Mouse (Mus musculus) hindbrain, embryonic 10.5 days (tissue): Measurements from ENCODE around the gene Zfp385a. TPM values are rescaled to one million over a fixed set of nuclear protein-coding genes. Genes with fewer than 3 reads are reported as not detected.
A peak's percentile ranks its signal among the peaks of the same experiment; 100 is the strongest.
"Not testable (repeated sequence)": the region's sequence is repeated elsewhere in the genome, so short reads cannot be mapped to it uniquely, and the experiment has no call there.

Source experiments
- DNase-seq: peaks from one replicate; pipeline ENCODE4 v3.0.0-alpha.2; 2017; ENCODE audit warnings: low spot score
- H3K27ac ChIP-seq: fragments of 300-500 bp; sonication (generic); 2 replicates; pipeline ENCODE4 v1.5.1; 2016; ENCODE audit warnings: mild to moderate bottlenecking, moderate library complexity
- H3K27me3 ChIP-seq: fragments of 300-500 bp; sonication (generic); 2 replicates; pipeline ENCODE4 v1.6.1; 2016; ENCODE audit warnings: mild to moderate bottlenecking; ENCODE audit not compliant: poor library complexity, insufficient read depth, severe bottlenecking
- H3K36me3 ChIP-seq: fragments of 300-500 bp; sonication (generic); 2 replicates; pipeline ENCODE4 v1.6.1; 2016; ENCODE audit warnings: mild to moderate bottlenecking, moderate library complexity
- H3K4me1 ChIP-seq: fragments of 300-500 bp; sonication (generic); replicated peaks from 2 replicates; pipeline ENCODE4 v1.6.1; 2016; ENCODE audit warnings: mild to moderate bottlenecking
- H3K4me3 ChIP-seq: fragments of 300-500 bp; sonication (generic); 2 replicates; pipeline ENCODE4 v1.5.1; 2016; ENCODE audit warnings: mild to moderate bottlenecking, moderate library complexity
- H3K9me3 ChIP-seq: fragments of 300-500 bp; sonication (generic); 2 replicates; pipeline ENCODE4 v1.6.1; 2016; ENCODE audit warnings: mild to moderate bottlenecking, moderate library complexity
- WGBS: fragments of 180-500 bp; shearing (Covaris S2); methylation state at CpG from one replicate; pipeline ENCODE4 v1.1.7; 2016; 5-methylcytosine and 5-hydroxymethylcytosine counted together
- polyA plus RNA-seq: library from polyadenylated mRNA; unstranded; fragments of >200 nt; fragmentation: Nextera tagmentation; extraction: Ambion mirVana; gene quantifications from 2 replicates; pipeline ENCODE4 v1.2.1, GENCODE M21; 2016

Zfp385a gene
- polyA plus RNA-seq, 1 experiment from 2014 or later: 26.3 TPM

- DNase-seq: no peak
- H3K27me3 ChIP-seq: no peaks in the 10 kb centered on the region
- no peak overlapping the region for H3K4me3 ChIP-seq
- H3K4me1 ChIP-seq: peaks cover 12% of the 10 kb centered on the region; the same call in 1 of the 2 replicates
- WGBS: 92% methylated on average over 1 of the region's 1 CpGs
- H3K9me3 ChIP-seq: no peaks in the 10 kb centered on the region
- peaks cover 47% of the 10 kb centered on the region for H3K36me3 ChIP-seq
- H3K27ac ChIP-seq: no peak overlapping the region
Observed at GRCm38 (mm10) chr15:103285778-103286417, 54.0 kb downstream of the Zfp385a start.

DNA sequence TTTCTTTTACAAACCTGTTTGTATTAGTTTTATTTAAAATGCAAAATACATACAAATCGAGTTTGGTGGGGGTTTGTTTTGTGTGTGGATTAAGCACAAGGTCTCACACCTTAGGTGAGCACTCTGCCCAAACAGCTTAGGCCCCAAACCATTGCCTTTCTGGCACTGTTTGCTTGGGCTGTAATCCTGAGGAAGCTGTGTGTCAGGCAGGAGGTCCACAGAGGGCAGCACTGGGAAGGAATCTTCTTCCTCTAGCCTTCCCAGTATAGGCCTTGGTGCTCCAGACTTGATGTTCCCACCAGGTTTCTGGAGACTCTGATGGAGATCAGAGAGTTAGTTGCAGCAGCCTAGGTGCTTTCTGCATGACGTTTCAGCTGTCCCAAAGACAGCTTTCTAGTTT is 55.2 kb downstream of the Zfp385a start:
- Histone ChIP-seq H3K27me3 (no peaks in the 10 kb centered on the region), H3K9me3 (no peaks in the 10 kb centered on the region), H3K27ac (no peak overlapping the region), H3K4me1 (peaks cover 5% of the 10 kb centered on the region; the same call in 1 of the 2 replicates), H3K36me3 (peaks cover 35% of the 10 kb centered on the region), H3K4me3 (no peak overlapping the region)
- DNase-seq: no peak
- WGBS: 53% methylated on average over 2 of the region's 2 CpGs

GRCm38 (mm10) chr15:103284066-103284465 is 55.8 kb downstream of the Zfp385a start:
- Histone ChIP-seq H3K4me3 (no peak overlapping the region), H3K36me3 (peaks cover 29% of the 10 kb centered on the region; the same call in 1 of the 2 replicates), H3K9me3 (no peaks in the 10 kb centered on the region), H3K4me1 (no peaks in the 10 kb centered on the region), H3K27ac (no peak overlapping the region), H3K27me3 (no peaks in the 10 kb centered on the region)
- DNase-seq: peak; percentile 60
- WGBS: 57% methylated on average over 3 of the region's 3 CpGs

DNA sequence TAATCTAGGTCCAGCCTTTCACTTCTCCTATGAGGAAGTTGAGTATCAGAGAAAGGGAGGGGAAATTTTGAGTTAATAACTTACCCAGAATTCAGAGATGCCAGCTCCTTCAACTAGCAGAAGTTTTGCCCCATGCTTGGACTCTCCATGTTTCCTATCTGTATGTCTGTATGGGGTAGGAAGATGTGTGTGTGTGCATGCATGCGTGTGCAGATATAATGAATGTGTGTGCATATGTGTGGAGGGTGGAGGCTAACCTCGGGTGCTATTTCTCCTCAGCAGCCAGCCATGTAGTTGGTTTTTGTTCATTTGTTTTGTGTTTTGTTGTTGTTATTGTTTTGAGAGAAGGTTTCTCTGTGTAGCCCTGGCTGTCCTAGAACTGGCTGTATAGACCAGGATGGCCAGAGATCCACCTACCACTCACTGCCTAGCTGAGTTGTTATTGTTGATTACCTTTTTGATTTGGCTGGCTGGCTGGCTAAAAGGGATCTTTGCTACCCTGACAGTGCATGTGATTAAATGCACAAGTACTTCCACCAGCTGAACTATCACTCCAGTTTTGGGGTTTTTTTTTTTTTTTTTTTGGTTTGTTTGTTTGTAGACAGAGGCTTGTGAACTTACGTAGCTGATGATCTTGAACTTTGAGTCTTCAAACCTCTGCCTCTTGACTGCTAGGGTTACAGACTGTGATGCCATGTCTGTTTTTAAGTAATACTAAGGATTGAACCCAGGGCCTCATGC is 58.3 kb downstream of the Zfp385a start:
- no peak for DNase-seq
- Histone ChIP-seq H3K4me1 (0 out of 2 replicates have a peak, but pooled peaks cover 7% of the 10 kb centered on the region), H3K27me3 (no peaks in the 10 kb centered on the region), H3K4me3 (no peak overlapping the region), H3K36me3 (peaks cover 27% of the 10 kb centered on the region; the same call in 1 of the 2 replicates), H3K9me3 (no peaks in the 10 kb centered on the region), H3K27ac (no peak overlapping the region)
- WGBS: 94% methylated on average over 3 of the region's 3 CpGs

- no peaks in the 10 kb centered on the region for H3K27me3 ChIP-seq
- DNase-seq: no peak
- no peak overlapping the region for H3K27ac ChIP-seq
- H3K4me1 ChIP-seq: 0 out of 2 replicates have a peak, but pooled peaks cover 7% of the 10 kb centered on the region
- H3K9me3 ChIP-seq: no peaks in the 10 kb centered on the region
- H3K4me3 ChIP-seq: no peak overlapping the region
- peaks cover 21% of the 10 kb centered on the region; the same call in 1 of the 2 replicates for H3K36me3 ChIP-seq
- WGBS: 76% methylated on average over 3 of the region's 3 CpGs
Observed at GRCm38 (mm10) chr15:103280817-103281464, 59.0 kb downstream of the Zfp385a start.

DNA sequence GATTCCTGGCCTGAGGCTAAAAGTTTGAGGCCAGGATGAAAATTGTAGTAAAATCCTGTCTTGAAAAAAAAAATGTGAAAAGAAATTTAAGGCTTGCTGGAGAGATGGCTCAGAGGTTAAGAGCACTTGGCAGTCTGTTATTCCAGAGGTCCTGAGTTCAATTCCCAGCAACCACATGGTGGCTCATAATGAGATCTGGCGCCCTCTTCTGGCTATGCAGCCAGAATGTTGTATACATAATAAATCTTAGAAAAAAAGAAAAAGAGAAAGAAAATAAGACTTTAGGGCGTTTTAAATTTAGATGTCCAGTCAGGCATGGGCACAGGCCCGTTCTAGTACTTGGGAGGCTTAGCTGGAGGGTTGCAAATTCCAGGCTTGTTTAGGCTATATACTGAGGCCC is 60.1 kb downstream of the Zfp385a start:
- H3K4me3 ChIP-seq: no peak overlapping the region
- peaks cover 18% of the 10 kb centered on the region; the same call in 1 of the 2 replicates for H3K36me3 ChIP-seq
- no peaks in the 10 kb centered on the region for H3K9me3 ChIP-seq
- no peaks in the 10 kb centered on the region for H3K27me3 ChIP-seq
- 0 out of 2 replicates have a peak, but pooled peaks cover 7% of the 10 kb centered on the region for H3K4me1 ChIP-seq
- 67% methylated on average over 3 of the region's 3 CpGs for WGBS
- no peak for DNase-seq
- H3K27ac ChIP-seq: no peak overlapping the region

DNA sequence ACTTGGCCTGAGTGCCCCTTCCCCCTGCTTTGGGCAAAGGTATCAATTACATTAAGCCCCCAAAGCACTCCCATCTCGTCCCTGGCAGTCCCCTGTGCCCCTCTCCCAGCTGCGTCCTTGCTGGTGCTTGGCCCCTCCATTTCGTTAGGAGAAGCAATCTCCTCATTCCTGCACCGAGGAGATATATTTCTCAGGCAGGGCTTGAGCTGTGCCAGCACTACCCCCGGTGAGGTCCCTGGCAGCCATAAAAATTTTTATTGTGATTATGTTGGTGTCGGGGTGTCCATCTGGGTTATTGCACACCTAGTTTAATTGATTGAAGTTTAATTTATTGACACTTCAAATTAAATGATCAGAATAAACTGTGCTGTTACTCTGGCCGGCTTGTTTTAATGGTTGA is 61.9 kb downstream of the Zfp385a start:
- 75% methylated on average over 7 of the region's 7 CpGs for WGBS
- H3K27ac ChIP-seq: no peak overlapping the region

DNA sequence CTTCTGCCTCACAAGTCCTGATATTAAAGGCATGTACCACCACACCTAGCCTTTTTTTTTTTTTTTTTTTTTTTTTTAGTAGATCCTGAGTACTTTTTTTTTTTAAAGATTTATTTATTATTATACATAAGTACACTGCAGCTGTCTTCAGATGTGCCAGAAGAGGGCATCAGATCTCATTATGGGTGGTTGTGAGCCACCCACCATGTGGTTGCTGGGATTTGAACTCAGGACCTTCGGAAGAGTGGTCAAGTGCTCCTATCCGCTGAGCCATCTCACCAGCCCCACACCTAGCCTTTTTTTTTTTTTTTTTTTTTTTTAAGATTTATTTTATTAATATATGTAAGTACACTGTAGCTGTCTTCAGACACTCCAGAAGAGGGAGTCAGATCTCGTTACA is 64.0 kb downstream of the Zfp385a start:
- H3K4me1 ChIP-seq: peaks cover 24% of the 10 kb centered on the region
- not testable (repeated sequence) for H3K27me3 ChIP-seq, H3K4me3 ChIP-seq, H3K27ac ChIP-seq, H3K9me3 ChIP-seq, DNase-seq
- peaks cover 11% of the 10 kb centered on the region; the same call in 1 of the 2 replicates for H3K36me3 ChIP-seq
- 93% methylated on average over 3 of the region's 3 CpGs for WGBS

More for the DNA sequence above, 61.9 kb downstream of the Zfp385a start:
- no peaks in the 10 kb centered on the region for H3K27me3 ChIP-seq
- H3K9me3 ChIP-seq: no peaks in the 10 kb centered on the region
- no peak overlapping the region for H3K4me3 ChIP-seq
- peaks cover 13% of the 10 kb centered on the region; the same call in 1 of the 2 replicates for H3K36me3 ChIP-seq
- peaks cover 24% of the 10 kb centered on the region for H3K4me1 ChIP-seq
- no peak for DNase-seq

- Histone ChIP-seq H3K4me1 (peaks cover 21% of the 10 kb centered on the region), H3K27me3 (no peaks in the 10 kb centered on the region), H3K4me3 (peak within 1 kb of the TSS; percentile 96), H3K27ac (peak within 1 kb of the TSS; percentile 93), H3K9me3 (no peaks in the 10 kb centered on the region), H3K36me3 (0 out of 2 replicates have a peak, but pooled peaks cover 7% of the 10 kb centered on the region)
- peak; percentile 97 for DNase-seq
- under 1% methylated on average over 38 of the region's 38 CpGs for WGBS
Observed at GRCm38 (mm10) chr15:103272419-103273279, 67.2 kb downstream of the Zfp385a start, which contains the start of gene Copz1. Copz1 (plus strand) TSS chr15:103272714.

DNA sequence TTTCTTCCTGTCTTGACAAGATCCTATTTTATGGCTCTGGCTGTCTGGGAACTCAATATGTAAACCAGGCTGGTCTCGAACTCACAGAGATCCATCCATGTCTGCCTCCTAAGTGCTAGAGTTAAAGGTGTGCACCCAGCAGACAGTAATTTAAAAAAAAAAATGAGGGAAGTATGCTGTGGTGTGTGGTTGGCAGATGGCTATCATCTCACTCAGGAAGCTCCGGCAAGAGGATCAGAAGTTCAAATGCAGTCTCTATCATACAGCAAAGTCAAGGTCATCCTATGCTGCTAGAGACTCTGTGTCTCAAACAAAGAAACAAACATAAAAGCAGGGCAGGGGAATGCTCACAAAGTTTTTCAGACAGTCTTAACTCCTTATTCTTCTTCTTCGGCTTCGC is 71.0 kb downstream of the Zfp385a start:
- H3K27ac ChIP-seq: no peak overlapping the region
- peaks cover 8% of the 10 kb centered on the region for H3K4me1 ChIP-seq
- H3K27me3 ChIP-seq: no peaks in the 10 kb centered on the region
- H3K4me3 ChIP-seq: no peak overlapping the region
- WGBS: 90% methylated on average over 4 of the region's 4 CpGs
- no peaks in the 10 kb centered on the region for H3K36me3 ChIP-seq
- H3K9me3 ChIP-seq: no peaks in the 10 kb centered on the region
- DNase-seq: no peak

- no peaks in the 10 kb centered on the region for H3K4me1 ChIP-seq
- WGBS: 90% methylated on average over 2 of the region's 2 CpGs
- H3K4me3 ChIP-seq: no peak overlapping the region
- H3K27me3 ChIP-seq: no peaks in the 10 kb centered on the region
- no peak overlapping the region for H3K27ac ChIP-seq
- no peak for DNase-seq
- no peaks in the 10 kb centered on the region for H3K9me3 ChIP-seq
- no peaks in the 10 kb centered on the region for H3K36me3 ChIP-seq
Observed at GRCm38 (mm10) chr15:103264794-103265193, 75.1 kb downstream of the Zfp385a start.
